Mouse (Mus musculus) ES-Bruce4 (cell line): ENCODE data around the gene Slc9a9.

Source experiments
- CTCF ChIP-seq: IDR thresholded peaks from one replicate; pipeline ENCODE4 v1.8.1; 2011; ENCODE audit warnings: low read depth, low read length
- POLR2A ChIP-seq: IDR thresholded peaks from one replicate; pipeline ENCODE4 v1.8.1; 2011; ENCODE audit warnings: low read length; ENCODE audit not compliant: insufficient read depth

- TF ChIP-seq CTCF = no peak
- TF ChIP-seq POLR2A = no peak
Measured at GRCm38 (mm10) chr9:95020136-95020706, 350.5 kb downstream of the Slc9a9 start.
